Mouse (Mus musculus): Measurements from ENCODE around the gene Itgb5. TPM values are rescaled to one million over a fixed set of nuclear protein-coding genes. Genes with fewer than 3 reads are reported as not detected.
A peak's percentile ranks its signal among the peaks of the same experiment; 100 is the strongest.

Gene Itgb5
- total RNA-seq, 2 experiments from 2014 or later = 38.7 to 42.3 TPM

- DNase-seq (ENCODE audit: extremely low spot score in 1 of 2, low spot score in 1 of 2) = no peak
Measured at GRCm38 (mm10) chr16:33965878-33966537, 136.5 kb downstream of the Itgb5 start.

- DNase-seq (ENCODE audit: extremely low spot score in 1 of 2, low spot score in 1 of 2) = peak; percentile 73 to 79
Measured at GRCm38 (mm10) chr16:33966538-33967282, 137.2 kb downstream of the Itgb5 start, which contains the start of gene Umps. TSS of gene Umps (minus strand) at chr16:33967038.

- DNase-seq (ENCODE audit: extremely low spot score in 1 of 2, low spot score in 1 of 2) = no peak
Measured at GRCm38 (mm10) chr16:33967283-33967640, 137.8 kb downstream of the Itgb5 start.

GRCm38 (mm10) chr16:33979855-33980254, 150.4 kb downstream of the Itgb5 start:
- no peak for DNase-seq (ENCODE audit: extremely low spot score in 1 of 2, low spot score in 1 of 2)

GRCm38 (mm10) chr16:33983712-33984111, 154.2 kb downstream of the Itgb5 start:
- DNase-seq (ENCODE audit: extremely low spot score in 1 of 2, low spot score in 1 of 2) = no peak

GRCm38 (mm10) chr16:33985372-33985771, 155.9 kb downstream of the Itgb5 start:
- DNase-seq (ENCODE audit: extremely low spot score in 1 of 2, low spot score in 1 of 2) = no peak

GRCm38 (mm10) chr16:33986993-33987392, 157.5 kb downstream of the Itgb5 start:
- DNase-seq (ENCODE audit: extremely low spot score in 1 of 2, low spot score in 1 of 2) = no peak

GRCm38 (mm10) chr16:33988358-33989012, 159.0 kb downstream of the Itgb5 start:
- DNase-seq (ENCODE audit: extremely low spot score in 1 of 2, low spot score in 1 of 2) = peak in 1 of 2 experiments; percentile 65

GRCm38 (mm10) chr16:33989106-33989505, 159.6 kb downstream of the Itgb5 start:
- no peak for DNase-seq (ENCODE audit: extremely low spot score in 1 of 2, low spot score in 1 of 2)

GRCm38 (mm10) chr16:33990712-33991111, 161.2 kb downstream of the Itgb5 start:
- no peak for DNase-seq (ENCODE audit: extremely low spot score in 1 of 2, low spot score in 1 of 2)

GRCm38 (mm10) chr16:33994321-33994720, 164.9 kb downstream of the Itgb5 start:
- no peak for DNase-seq (ENCODE audit: extremely low spot score in 1 of 2, low spot score in 1 of 2)

- no peak for DNase-seq (ENCODE audit: extremely low spot score in 1 of 2, low spot score in 1 of 2)
Measured at GRCm38 (mm10) chr16:33995496-33995895, 166.0 kb downstream of the Itgb5 start.

- peak in 1 of 2 experiments; percentile 63 for DNase-seq (ENCODE audit: extremely low spot score in 1 of 2, low spot score in 1 of 2)
Measured at GRCm38 (mm10) chr16:33996030-33996429, 166.6 kb downstream of the Itgb5 start.

GRCm38 (mm10) chr16:33998011-33998410, 168.5 kb downstream of the Itgb5 start:
- DNase-seq (ENCODE audit: extremely low spot score in 1 of 2, low spot score in 1 of 2) = no peak

Other genes with a start within 250 kb of the Itgb5 start
- gene Heg1, start 145.3 kb upstream of the Itgb5 start, total RNA-seq (2021) = 10 to 100 TPM; 20.5 to 27.8 TPM
- gene Muc13, start 35.6 kb upstream of the Itgb5 start, total RNA-seq (2021) = not detected
- 10 to 100 TPM; 14.3 to 16.9 TPM for gene Umps, start 137.4 kb downstream of the Itgb5 start, total RNA-seq (2021)

Data from layer of hippocampus, postnatal 25 days (tissue).